Mouse (Mus musculus) lung, postnatal 0 days (tissue): ENCODE measurements around the gene Ybx2.

Source experiments
- CTCF ChIP-seq: IDR thresholded peaks from 2 replicates; pipeline ENCODE4 v1.5.1; 2016; ENCODE audit warnings: antibody characterized with exemption, mild to moderate bottlenecking
- EP300 ChIP-seq: IDR thresholded peaks from 2 replicates; pipeline ENCODE4 v1.6.1; 2016; ENCODE audit warnings: antibody characterized with exemption, mild to moderate bottlenecking, control low read depth

DNA sequence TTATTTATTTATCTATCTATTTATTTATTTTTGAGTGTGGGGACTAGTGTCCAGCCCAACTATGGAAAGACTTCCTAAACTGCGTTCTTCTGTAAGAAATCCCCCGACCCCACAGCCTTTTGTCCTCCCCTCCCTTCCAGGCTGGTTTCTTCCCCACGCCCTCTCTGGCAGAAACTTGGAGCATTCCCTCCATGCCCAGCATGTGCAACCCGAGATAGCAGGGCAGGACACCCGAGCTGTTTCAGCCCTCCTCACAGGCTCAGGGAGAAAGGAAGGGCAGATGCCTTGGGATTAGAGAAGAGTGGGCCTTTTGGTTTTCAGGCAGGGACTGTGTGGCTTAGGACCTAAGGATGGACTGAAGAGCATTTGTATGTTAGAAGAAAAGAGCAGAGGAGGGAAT lies 47.3 kb downstream of the Ybx2 start:
- TF ChIP-seq CTCF = no peak
- no peak for TF ChIP-seq EP300
